Mouse (Mus musculus) adrenal gland, postnatal 36 days (tissue): ENCODE data around the gene Nbas. TPM values are rescaled to one million over a fixed set of nuclear protein-coding genes. Genes with fewer than 3 reads are reported as not detected.

Experiments used
- DNase-seq, 2 experiments: peaks; one replicate each; pipeline ENCODE4 v3.0.0; 2021; ENCODE audit warnings: mixed read lengths in 1 of 2
- total RNA-seq, 2 experiments: library from RNA; stranded (reverse); gene quantifications; 2 replicates each; pipeline ENCODE4 v1.2.3; 2021

Nbas gene
- total RNA-seq, 2 experiments from 2014 or later: 27.0 to 30.6 TPM

DNA sequence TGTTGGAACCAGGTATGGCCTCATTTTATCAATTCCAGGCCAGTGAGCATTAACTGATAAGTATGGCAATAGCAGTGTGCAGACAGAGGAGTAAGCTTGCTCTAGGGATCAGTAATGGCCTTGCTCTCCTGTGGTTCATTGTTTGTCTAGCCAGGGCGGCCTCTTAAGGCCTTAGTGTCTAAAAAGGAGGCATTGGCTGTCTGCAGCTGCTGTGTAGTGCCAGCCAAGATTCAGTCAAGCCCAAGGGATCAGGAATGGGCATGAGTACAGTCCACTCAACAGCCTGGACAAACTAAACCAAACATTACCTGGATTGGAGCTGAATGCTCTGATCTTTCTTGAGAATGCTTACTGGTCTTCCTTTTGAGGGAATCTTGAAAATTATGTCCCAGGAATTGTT, 120.7 kb downstream of the Nbas start:
- DNase-seq: no peak

- DNase-seq: no peak
These were observed 141.3 kb downstream of the Nbas start for GRCm38 (mm10) chr12:13410191-13410590.

- no peak for DNase-seq
These were observed 149.7 kb downstream of the Nbas start for GRCm38 (mm10) chr12:13418651-13419050.

- DNase-seq: no peak
These were observed 161.3 kb downstream of the Nbas start for GRCm38 (mm10) chr12:13430219-13430618.

DNA sequence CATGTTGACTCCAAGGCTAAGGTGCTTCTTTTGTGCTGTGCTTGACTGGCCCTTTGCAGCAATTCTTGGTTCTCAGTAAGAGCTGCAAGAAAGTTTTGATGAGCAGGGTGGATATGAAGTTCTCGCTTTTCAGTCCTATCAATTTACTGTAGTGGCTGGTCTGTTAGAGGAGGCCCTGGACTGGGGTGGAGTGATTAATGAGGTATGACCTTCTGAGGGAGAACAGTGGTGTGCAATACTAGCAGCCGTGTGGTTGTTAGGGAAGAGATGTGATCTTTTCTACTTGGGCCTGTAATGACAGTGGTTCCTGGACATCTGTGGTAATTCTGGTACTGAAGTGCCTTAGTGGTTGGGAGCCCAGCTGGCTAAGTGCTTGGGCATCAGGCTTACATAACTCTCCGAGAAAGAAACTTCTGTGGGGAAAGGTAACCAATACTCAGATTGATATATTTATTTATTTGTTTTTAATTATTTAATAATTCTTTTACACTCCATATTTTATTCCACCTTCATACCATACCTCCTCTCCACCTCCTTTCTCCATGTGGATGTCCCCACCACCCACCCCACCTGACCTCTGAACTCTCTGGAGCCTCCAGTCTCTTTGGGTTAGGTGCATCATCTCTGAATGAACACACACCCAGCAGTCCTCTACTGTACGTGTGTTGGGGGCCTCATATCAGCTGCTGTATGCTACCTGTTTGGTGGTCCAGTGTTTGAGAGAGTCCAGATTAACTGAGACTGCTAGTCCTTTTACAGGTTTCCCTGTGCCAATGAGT, 175.9 kb downstream of the Nbas start:
- no peak for DNase-seq

DNA sequence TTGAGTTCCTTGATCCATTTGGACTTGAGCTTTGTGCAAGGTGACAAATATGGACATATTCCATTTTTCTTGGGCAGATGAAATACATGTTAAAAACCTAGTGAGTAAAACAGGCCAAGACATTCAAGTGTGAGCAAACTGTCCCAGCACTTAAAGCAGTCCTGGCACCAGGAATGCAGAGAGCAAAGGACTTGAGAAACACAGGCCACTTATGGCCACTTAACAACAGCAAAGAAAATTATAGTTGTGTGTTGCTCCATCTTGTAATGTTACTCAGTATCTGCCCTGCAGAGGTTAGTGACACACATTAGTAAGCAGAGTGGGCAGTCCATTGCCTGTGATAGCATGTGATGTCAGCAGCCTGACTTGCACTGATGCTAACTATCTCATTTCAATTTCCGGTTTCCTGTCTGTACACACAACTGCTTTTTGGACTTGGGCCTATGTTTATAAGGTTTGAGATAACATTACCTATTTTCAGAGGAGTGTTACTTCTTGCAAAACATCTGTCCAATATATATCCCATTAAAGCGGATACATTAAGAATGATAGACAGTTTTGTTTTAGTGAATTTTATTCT, 176.6 kb downstream of the Nbas start:
- DNase-seq: no peak

- DNase-seq: no peak
These were observed 180.0 kb downstream of the Nbas start for GRCm38 (mm10) chr12:13448916-13449315.

- no peak for DNase-seq
These were observed 183.1 kb downstream of the Nbas start for GRCm38 (mm10) chr12:13452050-13452449.

- DNase-seq: no peak
These were observed 191.4 kb downstream of the Nbas start for GRCm38 (mm10) chr12:13460223-13460853.

DNA sequence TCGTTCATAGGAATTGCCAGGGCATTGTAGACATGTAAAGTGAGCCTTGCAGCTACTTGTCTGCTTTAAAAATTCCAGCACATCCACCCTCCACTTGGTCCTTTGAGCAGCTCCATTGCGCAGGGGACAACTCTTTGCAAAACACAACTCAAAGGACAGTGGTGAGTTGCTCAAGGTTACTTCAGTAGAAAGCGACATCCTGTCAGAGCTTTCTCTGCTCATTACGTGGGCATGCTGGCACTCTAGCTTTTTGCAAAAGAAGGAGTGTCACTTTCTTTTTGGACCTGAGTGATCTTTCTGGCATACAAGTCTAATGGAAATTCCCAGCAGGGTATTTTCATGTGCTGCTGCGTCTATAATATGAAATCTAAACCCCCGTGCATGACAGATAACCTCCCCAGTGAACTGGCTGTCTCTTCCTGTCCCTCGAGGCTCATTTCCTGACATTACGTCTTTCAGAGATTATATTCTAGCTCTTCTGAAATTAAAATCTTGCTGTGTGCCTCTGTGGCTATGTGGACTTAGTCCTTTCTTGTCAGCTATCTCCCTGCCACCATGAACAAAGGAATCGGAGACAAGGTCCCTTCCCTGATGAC, 192.7 kb downstream of the Nbas start:
- DNase-seq: peak; percentile 24 to 25

DNA sequence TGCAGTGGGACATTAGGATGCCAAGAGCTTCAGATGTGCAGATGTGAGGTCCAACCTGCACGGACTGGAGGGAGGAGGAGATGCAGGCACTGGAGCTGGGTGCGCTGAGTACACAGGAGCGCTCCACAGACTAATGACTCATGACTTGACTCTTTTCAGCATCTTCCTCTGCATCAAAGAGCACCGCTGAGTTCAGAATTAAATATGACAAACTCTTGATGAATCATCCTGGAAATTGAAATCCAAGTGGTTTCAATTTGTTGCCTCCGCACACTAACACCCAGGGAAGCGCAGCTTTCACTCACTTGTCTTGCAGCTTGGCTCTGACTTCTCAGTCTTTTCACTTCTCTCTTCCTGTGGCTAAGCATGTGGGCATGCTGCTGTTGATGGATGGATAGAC, 193.5 kb downstream of the Nbas start:
- peak; percentile 18 to 20 for DNase-seq

DNA sequence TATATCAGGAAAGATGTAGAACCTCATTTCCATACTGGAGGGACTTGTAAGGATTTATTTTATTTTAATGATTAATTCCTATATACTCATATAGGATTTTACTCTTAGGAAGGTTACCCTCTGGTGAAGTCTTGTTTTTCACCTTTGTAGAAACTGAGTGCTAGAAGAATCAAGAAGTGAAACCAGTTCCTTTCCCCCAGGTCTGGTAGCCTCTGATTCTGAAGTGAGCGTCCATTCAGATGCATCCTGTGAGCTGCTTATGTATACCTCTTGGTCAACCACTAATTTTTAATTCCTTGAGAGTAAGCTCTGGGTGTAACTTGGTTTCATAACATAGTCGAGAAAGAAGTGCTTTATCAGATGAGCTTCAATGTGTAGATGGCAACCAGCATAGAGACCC, 196.6 kb downstream of the Nbas start:
- DNase-seq: no peak

DNA sequence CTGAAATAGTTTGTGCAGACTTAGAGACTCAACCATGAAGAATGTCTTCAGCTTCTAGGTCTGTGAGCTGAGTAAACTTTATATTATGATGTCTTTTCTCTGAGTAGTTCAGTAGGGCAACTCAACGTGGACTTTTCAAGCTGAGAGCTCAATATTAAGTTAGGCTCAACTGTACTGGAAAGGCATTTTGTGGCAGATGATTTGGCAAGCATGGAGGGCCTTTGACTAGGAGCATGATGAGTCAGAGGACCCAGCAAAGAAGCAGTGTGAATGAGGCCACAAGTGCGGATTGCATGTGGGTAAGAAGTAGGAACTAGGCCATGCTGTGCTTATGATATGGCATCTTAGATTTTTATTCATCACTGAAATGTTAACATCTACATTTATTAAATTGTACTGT, 205.9 kb downstream of the Nbas start:
- no peak for DNase-seq

- DNase-seq: no peak
These were observed 210.2 kb downstream of the Nbas start for GRCm38 (mm10) chr12:13479163-13479562.

DNA sequence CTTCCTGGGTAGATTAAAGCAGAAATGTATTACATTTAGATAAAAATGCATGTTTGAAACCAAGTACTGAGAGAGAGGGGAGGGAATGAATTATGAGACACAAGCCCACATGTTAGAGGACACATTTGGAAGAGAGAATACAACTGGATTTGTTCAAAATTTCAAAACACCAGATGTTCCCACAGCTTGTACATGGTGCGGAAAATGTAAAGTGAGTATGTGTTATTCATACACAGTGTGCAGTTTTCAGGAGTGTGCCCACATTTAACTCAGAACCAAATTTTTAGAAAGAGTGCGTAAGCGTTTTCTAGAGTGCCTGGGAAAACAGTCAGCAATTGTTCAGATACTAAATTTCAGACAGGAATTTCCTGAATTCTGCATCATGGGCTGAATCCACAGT, 217.3 kb downstream of the Nbas start:
- DNase-seq: no peak

- no peak for DNase-seq
These were observed 228.3 kb downstream of the Nbas start for GRCm38 (mm10) chr12:13497211-13497610.

DNA sequence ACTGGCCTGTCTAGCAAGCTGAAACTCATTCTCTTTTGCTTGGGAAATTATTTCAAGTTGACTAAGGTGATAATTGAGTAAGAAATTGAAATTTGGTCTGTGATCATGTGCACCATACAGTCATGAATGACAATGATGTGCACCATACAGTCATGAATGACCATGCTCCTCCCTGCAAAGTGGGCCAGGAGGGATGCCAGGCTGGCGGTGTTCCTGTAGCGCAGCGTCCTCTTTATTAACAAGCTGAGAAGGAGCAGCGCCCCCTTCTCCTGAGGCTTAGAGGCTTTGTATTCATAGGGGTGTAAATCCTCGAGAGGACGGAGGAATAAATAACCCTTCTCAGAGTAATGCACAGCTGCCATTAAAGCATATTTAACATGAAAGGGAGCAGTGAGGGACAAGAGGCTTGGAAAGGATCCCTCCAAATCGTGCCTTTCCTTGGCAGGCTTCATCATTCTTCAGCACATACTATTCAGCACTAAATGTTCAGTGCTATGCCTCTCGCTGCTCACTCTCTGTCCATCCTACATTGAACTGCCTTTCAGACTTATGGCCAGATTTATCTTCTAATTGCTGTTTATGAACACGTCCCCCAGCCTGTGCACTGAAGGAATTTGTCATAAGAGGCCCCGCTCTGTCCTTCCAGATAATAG, 230.4 kb downstream of the Nbas start:
- DNase-seq: no peak

DNA sequence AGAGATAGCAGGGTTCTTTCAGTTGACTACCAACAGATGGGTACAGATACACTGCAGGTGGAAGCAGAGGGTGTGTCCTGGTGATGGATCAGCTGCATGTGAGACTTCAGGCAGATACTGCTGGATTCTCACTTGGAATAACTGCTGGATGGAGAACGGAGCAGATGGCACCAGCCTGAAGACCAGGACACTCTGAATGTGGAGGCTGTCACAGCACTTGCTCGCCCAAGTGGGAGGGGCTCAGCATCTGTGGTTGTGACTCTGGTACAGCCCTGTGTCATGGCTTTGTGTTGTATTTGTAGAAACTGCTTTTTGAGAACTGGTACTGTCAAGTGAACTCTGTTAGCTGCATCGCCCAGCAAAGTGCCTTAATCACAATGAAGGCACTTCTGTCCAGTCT, 231.3 kb downstream of the Nbas start:
- DNase-seq: no peak

DNA sequence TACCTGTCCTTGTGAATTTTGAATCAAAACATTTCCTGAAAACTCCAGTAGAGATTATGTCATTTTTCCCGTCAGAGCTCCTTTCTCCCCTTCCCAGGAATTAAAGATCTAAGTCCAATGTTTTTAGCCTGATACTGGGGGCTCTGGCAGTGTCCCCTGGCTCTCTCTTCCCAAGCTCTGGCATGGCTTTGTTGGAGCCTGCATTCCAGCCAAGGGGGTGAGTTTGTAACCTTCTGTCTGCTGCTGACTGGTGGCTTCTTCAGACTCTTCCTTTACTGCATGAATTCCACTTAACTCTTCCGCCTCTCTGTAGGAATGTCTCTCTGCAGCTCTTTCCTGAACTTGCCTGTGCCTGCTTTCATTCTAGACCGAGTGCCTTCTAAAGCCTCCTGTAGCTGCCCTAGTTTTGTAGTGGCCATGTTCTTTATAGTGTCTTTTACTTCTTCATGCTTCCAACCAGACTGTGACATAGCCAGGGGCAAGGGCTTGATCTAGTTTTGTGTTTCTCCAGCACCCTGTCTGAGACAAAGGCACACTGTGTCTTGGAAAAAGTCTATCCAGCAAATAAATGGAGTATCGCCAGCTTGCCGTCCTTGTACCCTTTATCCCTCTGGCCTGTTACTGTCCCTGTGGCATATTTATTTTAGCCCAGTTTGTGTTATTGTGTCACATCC, 236.0 kb downstream of the Nbas start:
- no peak for DNase-seq

DNA sequence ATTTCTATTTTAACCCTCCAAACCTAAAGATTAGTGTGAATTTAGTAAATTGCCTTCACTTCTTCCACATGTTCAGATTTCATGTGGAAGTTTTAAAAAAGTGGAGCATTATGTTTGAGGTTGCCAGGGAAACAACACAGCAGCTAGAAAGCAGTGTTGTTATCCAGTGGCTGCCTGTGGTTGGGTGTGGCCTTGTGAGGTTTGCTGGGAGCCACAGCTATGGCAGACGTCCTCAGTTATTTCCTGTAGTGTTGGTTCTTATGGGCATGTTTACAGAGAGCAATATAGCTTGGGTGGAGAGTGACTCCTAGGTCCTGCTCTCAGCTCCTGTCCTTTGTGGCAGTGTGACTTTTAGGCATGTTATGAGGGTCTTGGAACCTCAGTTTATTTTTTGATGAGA, 249.1 kb downstream of the Nbas start:
- DNase-seq: no peak

DNA sequence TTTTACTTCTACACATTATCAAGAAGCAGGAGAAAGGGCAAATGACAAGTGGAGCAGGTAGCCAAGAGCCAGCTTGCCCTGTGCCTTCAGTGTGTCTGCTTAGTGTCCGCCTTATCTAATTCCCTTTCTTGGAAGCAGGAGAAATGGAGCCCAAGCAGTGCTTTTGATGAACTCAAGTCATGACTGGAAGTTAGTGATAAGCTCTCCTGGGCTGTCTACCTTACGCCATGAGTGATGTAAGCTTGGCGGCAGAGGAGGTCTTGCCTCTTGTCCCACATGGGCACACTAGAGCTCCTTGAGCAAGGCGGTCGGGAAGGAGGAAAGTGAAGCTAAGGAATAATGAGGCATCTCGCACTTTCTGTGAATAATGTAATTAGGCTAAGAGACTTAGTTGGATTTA, 250.5 kb downstream of the Nbas start:
- no peak for DNase-seq

GRCm38 (mm10) chr12:13532731-13533365, 263.9 kb downstream of the Nbas start:
- DNase-seq: peak in 1 of 2 experiments; percentile 4
